Mouse (Mus musculus): Measurements from ENCODE around the gene App. TPM values are rescaled to one million over a fixed set of nuclear protein-coding genes. Genes with fewer than 3 reads are reported as not detected.
A peak's percentile ranks its signal among the peaks of the same experiment; 100 is the strongest.

Gene App
- polyA plus RNA-seq, 1 experiment from 2014 or later = 297 TPM

DNA sequence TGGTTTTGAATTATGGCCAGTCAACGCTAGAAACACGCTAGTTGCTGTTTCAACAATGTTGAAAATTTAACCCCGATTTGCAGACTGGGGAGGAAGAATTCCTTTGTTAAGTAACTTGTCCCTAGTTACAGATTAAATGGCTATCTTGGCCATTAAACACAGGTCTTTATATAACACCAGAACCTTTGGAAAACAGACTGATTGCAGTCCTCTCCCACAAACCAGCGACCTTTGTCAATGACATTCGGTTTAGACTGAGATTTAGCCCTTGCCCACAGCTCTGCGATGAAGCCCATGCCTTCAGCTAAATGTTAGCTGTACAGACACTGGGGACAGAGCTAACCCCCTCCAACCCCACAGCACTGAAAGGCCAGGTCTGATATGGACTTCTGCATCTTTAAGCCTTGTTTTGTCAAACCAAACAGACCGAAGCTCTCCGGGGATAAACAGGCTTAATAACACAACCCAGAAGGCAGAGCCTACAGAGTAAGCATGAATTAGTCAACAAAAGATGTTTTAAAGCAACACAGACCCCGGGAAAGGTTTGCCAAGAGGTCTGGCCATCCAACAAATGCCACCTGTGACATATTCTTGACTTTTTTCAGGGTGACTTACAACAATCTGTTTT is 152.8 kb downstream of the App start:
- H3K4me2 ChIP-seq (ENCODE audit: low read depth, low read length) = no peak overlapping the region
- peaks cover 16% of the 10 kb centered on the region for H3K36me3 ChIP-seq (ENCODE audit: control insufficient read depth, insufficient read depth, low read length)
- H3K27me3 ChIP-seq (ENCODE audit: control insufficient read depth, insufficient read depth, low read depth, low read length) = no peaks in the 10 kb centered on the region
- 67% methylated on average over 9 of the region's 9 CpGs for whole genome bisulfite sequencing
- no peaks in the 10 kb centered on the region for H3K9me3 ChIP-seq (ENCODE audit: control insufficient read depth, low read length)
- no peak overlapping the region for H3K4me3 ChIP-seq (ENCODE audit: low read length)
- 0 out of 2 replicates have a peak, but pooled peaks cover 2% of the 10 kb centered on the region for H3K4me1 ChIP-seq (replicated peaks; ENCODE audit: control insufficient read depth, insufficient read depth, low read length)
- H3K9ac ChIP-seq (ENCODE audit: low read length) = no peak overlapping the region
- ATAC-seq (ENCODE audit: low read depth) = no peak
- H3K27ac ChIP-seq (ENCODE audit: low read length) = no peak overlapping the region

DNA sequence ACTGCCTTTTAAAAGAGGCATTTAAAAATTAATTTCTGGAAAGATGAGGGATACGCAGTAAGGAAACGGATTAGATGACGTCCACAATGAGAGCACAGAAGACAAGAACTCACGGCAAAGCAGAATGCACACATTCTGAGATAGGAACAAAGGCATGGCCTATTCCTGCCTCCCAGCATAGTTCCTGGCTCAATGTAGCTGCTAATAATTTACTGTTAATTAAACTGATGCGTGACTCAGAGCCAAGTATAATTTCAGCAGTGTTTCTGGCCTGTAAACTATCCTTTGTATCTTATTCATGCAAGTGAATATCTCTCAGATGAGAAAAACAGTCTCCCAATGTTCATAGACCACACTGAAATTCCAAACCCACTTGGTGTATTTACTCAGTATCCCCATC is 154.3 kb downstream of the App start:
- H3K9ac ChIP-seq (ENCODE audit: low read length) = no peak overlapping the region
- H3K4me2 ChIP-seq (ENCODE audit: low read depth, low read length) = no peak overlapping the region
- H3K4me3 ChIP-seq (ENCODE audit: low read length) = no peak overlapping the region
- H3K27ac ChIP-seq (ENCODE audit: low read length) = no peak overlapping the region
- H3K36me3 ChIP-seq (ENCODE audit: control insufficient read depth, insufficient read depth, low read length) = peaks cover 14% of the 10 kb centered on the region
- H3K27me3 ChIP-seq (ENCODE audit: control insufficient read depth, insufficient read depth, low read depth, low read length) = no peaks in the 10 kb centered on the region
- H3K4me1 ChIP-seq (replicated peaks; ENCODE audit: control insufficient read depth, insufficient read depth, low read length) = 0 out of 2 replicates have a peak, but pooled peaks cover 2% of the 10 kb centered on the region
- WGBS = 63% methylated on average over 5 of the region's 5 CpGs
- H3K9me3 ChIP-seq (ENCODE audit: control insufficient read depth, low read length) = no peaks in the 10 kb centered on the region
- no peak for ATAC-seq (ENCODE audit: low read depth)

DNA sequence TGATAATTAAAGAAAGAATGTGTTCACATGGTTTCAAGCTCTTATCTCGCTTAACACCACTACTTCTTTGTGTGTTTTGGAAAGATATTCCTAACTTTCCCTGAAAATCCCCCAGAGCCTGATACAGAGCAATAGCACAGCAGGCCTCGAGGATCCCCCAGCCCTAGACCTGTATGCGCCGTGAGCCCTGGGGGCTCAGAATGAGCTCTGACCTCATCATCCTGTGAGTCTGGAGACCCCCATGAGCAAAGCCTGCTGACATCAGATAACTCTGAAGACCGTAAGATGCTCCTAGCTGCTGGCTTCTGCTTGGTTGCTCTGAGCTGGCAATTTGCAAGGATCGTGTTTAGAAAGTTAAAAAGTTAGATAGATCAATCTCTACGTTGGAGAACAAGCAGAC is 155.7 kb downstream of the App start:
- Histone ChIP-seq H3K9ac (ENCODE audit: low read length) (no peak overlapping the region), H3K27me3 (ENCODE audit: control insufficient read depth, insufficient read depth, low read depth, low read length) (no peaks in the 10 kb centered on the region), H3K4me3 (ENCODE audit: low read length) (no peak overlapping the region), H3K9me3 (ENCODE audit: control insufficient read depth, low read length) (no peaks in the 10 kb centered on the region), H3K36me3 (ENCODE audit: control insufficient read depth, insufficient read depth, low read length) (peaks cover 20% of the 10 kb centered on the region), H3K27ac (ENCODE audit: low read length) (no peak overlapping the region), H3K4me1 (replicated peaks; ENCODE audit: control insufficient read depth, insufficient read depth, low read length) (0 out of 2 replicates have a peak, but pooled peaks cover 2% of the 10 kb centered on the region), H3K4me2 (ENCODE audit: low read depth, low read length) (no peak overlapping the region)
- no peak for ATAC-seq (ENCODE audit: low read depth)
- 73% methylated on average over 7 of the region's 7 CpGs for WGBS

DNA sequence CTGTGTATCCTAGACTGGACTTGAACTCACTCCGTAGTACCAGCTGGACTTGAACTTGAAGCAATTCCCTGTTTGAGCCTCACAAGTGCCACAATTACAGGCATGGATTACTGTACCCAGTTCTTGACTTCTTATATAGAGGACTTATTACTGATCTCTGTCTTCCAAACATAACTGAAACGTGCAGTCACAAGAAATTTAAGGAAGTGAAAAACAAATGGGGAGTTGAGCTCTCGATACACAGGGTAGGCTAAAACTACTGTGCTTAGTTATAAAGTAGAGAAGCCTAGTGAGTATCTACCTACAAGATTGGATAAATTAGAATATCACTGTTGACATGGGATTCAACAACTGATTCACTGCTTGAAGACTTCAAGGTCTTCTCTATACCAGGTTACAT is 160.9 kb downstream of the App start:
- no peak overlapping the region for H3K4me2 ChIP-seq (ENCODE audit: low read depth, low read length)
- H3K27me3 ChIP-seq (ENCODE audit: control insufficient read depth, insufficient read depth, low read depth, low read length) = no peaks in the 10 kb centered on the region
- no peak for ATAC-seq (ENCODE audit: low read depth)
- H3K4me1 ChIP-seq (replicated peaks; ENCODE audit: control insufficient read depth, insufficient read depth, low read length) = no peaks in the 10 kb centered on the region
- peaks cover 22% of the 10 kb centered on the region for H3K36me3 ChIP-seq (ENCODE audit: control insufficient read depth, insufficient read depth, low read length)
- no peak overlapping the region for H3K27ac ChIP-seq (ENCODE audit: low read length)
- no peak overlapping the region for H3K4me3 ChIP-seq (ENCODE audit: low read length)
- H3K9me3 ChIP-seq (ENCODE audit: control insufficient read depth, low read length) = no peaks in the 10 kb centered on the region
- 90% methylated on average over 3 of the region's 3 CpGs for WGBS
- H3K9ac ChIP-seq (ENCODE audit: low read length) = no peak overlapping the region

DNA sequence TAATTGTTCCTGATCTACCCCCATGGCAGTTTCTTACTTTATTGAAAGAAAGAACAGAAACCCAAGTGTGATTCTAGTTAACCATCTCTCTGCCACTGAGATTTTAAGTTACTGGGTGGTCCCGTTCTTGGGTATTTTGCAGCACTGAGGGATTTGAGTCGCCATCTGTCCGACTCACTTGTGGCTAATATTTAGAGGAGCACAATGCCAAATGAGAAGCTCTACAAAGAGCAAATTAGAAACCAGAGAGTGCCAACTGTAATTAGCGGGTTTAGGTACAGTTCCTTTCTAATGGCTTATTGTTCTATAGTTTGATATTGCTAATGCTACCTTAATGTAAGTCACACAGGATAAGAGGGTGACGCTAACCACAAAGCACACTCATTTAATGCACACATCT is 161.4 kb downstream of the App start:
- H3K36me3 ChIP-seq (ENCODE audit: control insufficient read depth, insufficient read depth, low read length) = peaks cover 22% of the 10 kb centered on the region
- no peak for ATAC-seq (ENCODE audit: low read depth)

DNA sequence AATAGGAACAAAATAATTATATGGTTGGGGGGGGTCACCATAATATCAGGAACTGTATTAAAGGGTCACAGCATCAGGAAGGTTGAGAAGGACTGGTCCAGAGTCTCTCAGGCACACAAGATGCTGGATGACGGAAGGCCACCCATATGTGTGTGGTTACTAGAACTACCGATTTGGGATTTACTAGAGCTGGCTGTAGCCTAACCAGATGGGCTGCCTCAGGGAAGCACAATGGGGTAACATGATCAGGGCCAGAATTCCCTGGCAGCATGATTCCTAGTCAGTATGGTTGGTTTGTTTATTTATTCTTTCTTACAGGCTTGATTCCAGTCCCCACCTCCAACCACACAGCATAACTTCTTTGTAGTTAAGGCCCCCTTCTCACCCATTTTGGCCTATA is 162.9 kb downstream of the App start:
- Histone ChIP-seq H3K36me3 (ENCODE audit: control insufficient read depth, insufficient read depth, low read length) (peaks cover 22% of the 10 kb centered on the region), H3K9ac (ENCODE audit: low read length) (no peak overlapping the region)
- 88% methylated on average over 2 of the region's 2 CpGs for WGBS

More for the DNA sequence above, 161.4 kb downstream of the App start:
- no peak overlapping the region for H3K4me3 ChIP-seq (ENCODE audit: low read length)
- no peak overlapping the region for H3K9ac ChIP-seq (ENCODE audit: low read length)
- 95% methylated on average over 5 of the region's 5 CpGs for WGBS
- no peaks in the 10 kb centered on the region for H3K4me1 ChIP-seq (replicated peaks; ENCODE audit: control insufficient read depth, insufficient read depth, low read length)
- H3K27me3 ChIP-seq (ENCODE audit: control insufficient read depth, insufficient read depth, low read depth, low read length) = no peaks in the 10 kb centered on the region
- H3K27ac ChIP-seq (ENCODE audit: low read length) = no peak overlapping the region
- H3K9me3 ChIP-seq (ENCODE audit: control insufficient read depth, low read length) = no peaks in the 10 kb centered on the region
- H3K4me2 ChIP-seq (ENCODE audit: low read depth, low read length) = no peak overlapping the region

DNA sequence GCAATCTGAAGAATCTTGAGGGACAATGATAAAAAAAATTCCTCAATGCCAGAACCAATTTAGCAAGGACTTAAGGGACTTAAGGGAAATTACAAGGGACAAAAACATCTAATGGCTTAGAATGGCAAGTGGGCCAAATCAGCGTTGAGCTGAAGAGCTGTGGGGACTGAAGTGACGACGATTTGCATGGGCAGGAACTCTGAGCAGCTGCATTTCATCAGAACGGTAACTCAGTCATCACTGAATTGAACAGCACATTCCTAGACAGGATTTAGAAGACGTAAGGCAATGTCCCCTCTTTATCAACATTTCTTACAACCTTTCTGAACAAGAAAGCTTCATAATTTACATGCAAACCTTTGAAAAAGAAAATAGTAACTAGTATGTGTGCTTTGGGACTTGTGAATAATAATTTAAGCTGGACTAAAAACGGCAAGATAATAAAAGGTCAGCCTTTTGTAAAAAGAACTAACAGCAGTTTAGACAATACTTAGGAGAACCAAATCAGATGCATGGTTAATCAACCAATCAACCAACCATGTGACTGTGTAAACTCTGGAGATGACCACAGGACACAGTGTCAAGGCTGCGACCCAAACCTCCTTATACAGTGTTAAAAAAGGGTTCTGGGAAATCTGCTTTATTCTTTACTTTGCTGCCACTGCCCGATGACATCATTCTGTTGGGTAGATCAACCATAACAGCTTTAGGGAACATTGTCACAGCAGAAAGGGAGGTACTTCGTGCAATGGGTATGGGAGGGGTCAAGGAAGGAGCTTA is 164.5 kb downstream of the App start:
- Histone ChIP-seq H3K4me2 (ENCODE audit: low read depth, low read length) (no peak overlapping the region), H3K4me3 (ENCODE audit: low read length) (no peak overlapping the region), H3K4me1 (replicated peaks; ENCODE audit: control insufficient read depth, insufficient read depth, low read length) (no peaks in the 10 kb centered on the region), H3K27ac (ENCODE audit: low read length) (no peak overlapping the region), H3K9me3 (ENCODE audit: control insufficient read depth, low read length) (no peaks in the 10 kb centered on the region), H3K27me3 (ENCODE audit: control insufficient read depth, insufficient read depth, low read depth, low read length) (no peaks in the 10 kb centered on the region), H3K9ac (ENCODE audit: low read length) (no peak overlapping the region), H3K36me3 (ENCODE audit: control insufficient read depth, insufficient read depth, low read length) (peaks cover 8% of the 10 kb centered on the region)
- 69% methylated on average over 9 of the region's 9 CpGs for WGBS
- peak; percentile 49; the same call in 1 of the 2 replicates for ATAC-seq (ENCODE audit: low read depth)

More for the DNA sequence above, 162.9 kb downstream of the App start:
- Histone ChIP-seq H3K4me3 (ENCODE audit: low read length) (no peak overlapping the region), H3K27ac (ENCODE audit: low read length) (no peak overlapping the region), H3K4me2 (ENCODE audit: low read depth, low read length) (no peak overlapping the region), H3K27me3 (ENCODE audit: control insufficient read depth, insufficient read depth, low read depth, low read length) (no peaks in the 10 kb centered on the region), H3K4me1 (replicated peaks; ENCODE audit: control insufficient read depth, insufficient read depth, low read length) (no peaks in the 10 kb centered on the region), H3K9me3 (ENCODE audit: control insufficient read depth, low read length) (no peaks in the 10 kb centered on the region)
- ATAC-seq (ENCODE audit: low read depth) = no peak

DNA sequence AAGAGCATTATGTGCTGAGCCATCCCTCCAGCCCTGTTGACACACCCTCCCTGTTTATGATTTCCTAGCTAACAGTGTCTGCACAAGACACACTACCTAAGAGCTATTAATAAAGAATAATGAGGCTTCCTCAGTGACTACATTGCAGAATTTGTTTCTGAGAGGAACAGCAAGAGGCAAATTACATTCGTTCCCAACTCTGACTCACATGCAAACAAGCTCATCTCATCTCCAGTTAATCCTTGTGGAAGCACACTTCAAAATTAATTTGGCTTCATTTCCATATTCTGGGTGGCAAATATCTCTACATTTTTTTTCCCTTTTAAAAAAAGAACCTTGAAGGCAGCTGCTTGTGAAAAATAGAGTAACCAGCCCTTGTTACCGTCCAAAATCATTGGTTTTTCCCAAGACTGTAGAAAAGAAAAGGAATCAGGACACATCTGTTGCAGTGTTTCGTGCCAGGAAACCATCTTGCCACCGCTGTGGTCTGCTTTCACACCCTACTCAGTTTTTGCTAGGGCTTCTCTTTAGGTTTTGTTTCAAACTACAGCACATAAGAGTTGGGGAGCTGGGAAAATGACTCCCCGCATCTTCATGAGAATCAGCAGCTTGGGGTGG is 171.5 kb downstream of the App start:
- Histone ChIP-seq H3K36me3 (ENCODE audit: control insufficient read depth, insufficient read depth, low read length) (peaks cover 18% of the 10 kb centered on the region), H3K4me3 (ENCODE audit: low read length) (no peak overlapping the region), H3K27ac (ENCODE audit: low read length) (no peak overlapping the region), H3K4me2 (ENCODE audit: low read depth, low read length) (no peak overlapping the region), H3K9ac (ENCODE audit: low read length) (no peak overlapping the region), H3K4me1 (replicated peaks; ENCODE audit: control insufficient read depth, insufficient read depth, low read length) (no peaks in the 10 kb centered on the region; the same call in 1 of the 2 replicates), H3K27me3 (ENCODE audit: control insufficient read depth, insufficient read depth, low read depth, low read length) (no peaks in the 10 kb centered on the region), H3K9me3 (ENCODE audit: control insufficient read depth, low read length) (no peaks in the 10 kb centered on the region)
- no peak for ATAC-seq (ENCODE audit: low read depth)
- 91% methylated on average over 5 of the region's 5 CpGs for WGBS

DNA sequence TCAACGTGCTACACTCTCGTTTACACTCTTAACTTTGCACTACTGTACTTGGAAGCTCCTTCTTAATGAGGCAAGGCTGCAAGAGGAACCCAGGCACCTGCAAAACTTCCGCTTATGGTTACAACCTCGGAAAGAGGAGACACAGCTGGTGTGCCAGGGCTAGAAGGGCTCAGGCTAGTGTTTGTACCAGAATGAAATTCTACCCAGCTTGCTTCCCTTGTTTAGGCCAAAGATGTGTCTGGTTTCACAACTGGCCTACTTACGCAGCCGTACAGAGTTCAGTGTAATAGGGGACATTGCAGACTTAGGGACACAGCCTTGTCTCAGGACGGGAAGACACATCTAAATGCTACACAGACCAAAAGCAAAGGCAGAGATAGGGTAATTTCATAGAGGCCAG is 173.3 kb downstream of the App start:
- WGBS = 85% methylated on average over 7 of the region's 7 CpGs
- no peak for ATAC-seq (ENCODE audit: low read depth)
- Histone ChIP-seq H3K9me3 (ENCODE audit: control insufficient read depth, low read length) (no peaks in the 10 kb centered on the region), H3K36me3 (ENCODE audit: control insufficient read depth, insufficient read depth, low read length) (peaks cover 18% of the 10 kb centered on the region), H3K9ac (ENCODE audit: low read length) (no peak overlapping the region), H3K4me2 (ENCODE audit: low read depth, low read length) (no peak overlapping the region), H3K4me1 (replicated peaks; ENCODE audit: control insufficient read depth, insufficient read depth, low read length) (peaks cover 13% of the 10 kb centered on the region), H3K27me3 (ENCODE audit: control insufficient read depth, insufficient read depth, low read depth, low read length) (no peaks in the 10 kb centered on the region), H3K4me3 (ENCODE audit: low read length) (no peak overlapping the region), H3K27ac (ENCODE audit: low read length) (no peak overlapping the region)
